Mouse (Mus musculus) liver, embryonic 14.5 days (tissue): ENCODE results near the gene Sp9. TPM values are rescaled to one million over a fixed set of nuclear protein-coding genes. Genes with fewer than 3 reads are reported as not detected.

Experiments used
- ATAC-seq: fragments of 200-750 bp; cut with Nextera tagmentation; 2 replicates; pipeline ENCODE4 v1.8.0; 2017; ENCODE audit warnings: moderate number of reproducible peaks, mild to moderate bottlenecking, moderate library complexity; ENCODE audit not compliant: insufficient read depth
- DNase-seq, 3 experiments: peaks; one replicate each; pipeline ENCODE4 v3.0.0-alpha.2; 2012 to 2013; ENCODE audit warnings: low read depth in 3 of 3, low spot score in 3 of 3
- H3K27ac ChIP-seq: fragments of 300-500 bp; sonication (generic); 2 replicates; pipeline ENCODE4 v1.5.1; 2014; ENCODE audit warnings: moderate library complexity, mild to moderate bottlenecking, control low read depth, inconsistent platforms
- H3K27me3 ChIP-seq: fragments of 300-500 bp; sonication (generic); 2 replicates; pipeline ENCODE4 v1.6.1; 2014; ENCODE audit warnings: mild to moderate bottlenecking, low read length, moderate library complexity; ENCODE audit not compliant: control insufficient read depth, insufficient read depth
- H3K36me3 ChIP-seq: fragments of 300-500 bp; sonication (generic); replicated peaks from 2 replicates; pipeline ENCODE4 v1.6.1; 2014; ENCODE audit warnings: low read depth; ENCODE audit not compliant: control insufficient read depth, insufficient read depth
- H3K4me1 ChIP-seq, 2 experiments: fragments of 200-500 bp in 1 of 2; fragments of 300-500 bp in 1 of 2; sonication (generic) in 1 of 2; replicated peaks; 2 replicates each; pipeline ENCODE4 v1.6.1; 2012 to 2014; ENCODE audit warnings: antibody characterized with exemption in 1 of 2, inconsistent platforms in 1 of 2, low read length in 1 of 2; ENCODE audit not compliant: control insufficient read depth in 2 of 2, insufficient read depth in 2 of 2
- H3K4me2 ChIP-seq: fragments of 300-500 bp; sonication (generic); 2 replicates; pipeline ENCODE4 v1.6.1; 2014; ENCODE audit warnings: low read depth, mild to moderate bottlenecking, control low read depth, moderate library complexity
- H3K4me3 ChIP-seq, 2 experiments: fragments of 200-500 bp in 1 of 2; fragments of 300-500 bp in 1 of 2; sonication (generic) in 1 of 2; 2 replicates each; pipeline ENCODE4 v1.5.1; 2012 to 2014; ENCODE audit warnings: low read depth in 2 of 2, low read length in 2 of 2, mild to moderate bottlenecking in 2 of 2, control low read depth in 1 of 2, inconsistent platforms in 1 of 2, moderate library complexity in 1 of 2; ENCODE audit not compliant: insufficient read depth in 1 of 2
- H3K9ac ChIP-seq: fragments of 300-500 bp; sonication (generic); replicated peaks from 2 replicates; pipeline ENCODE4 v1.6.1; 2014; ENCODE audit warnings: mild to moderate bottlenecking, control low read depth, moderate library complexity
- H3K9me3 ChIP-seq: fragments of 300-500 bp; sonication (generic); 2 replicates; pipeline ENCODE4 v1.6.1; 2016; ENCODE audit warnings: low read length, mixed read lengths; ENCODE audit not compliant: control insufficient read depth
- CTCF ChIP-seq: IDR thresholded peaks from 2 replicates; pipeline ENCODE4 v1.5.1; 2016; ENCODE audit warnings: antibody characterized with exemption, low read depth, control low read depth
- EP300 ChIP-seq: IDR thresholded peaks from 2 replicates; pipeline ENCODE4 v1.6.1; 2016; ENCODE audit warnings: antibody characterized with exemption, low read depth
- WGBS: fragments of 180-500 bp; shearing (Covaris S2); extraction: QIAGEN DNeasy Blood & Tissue Kit; methylation state at CpG from one replicate; pipeline ENCODE4 v1.1.7; 2014; ENCODE audit not compliant: insufficient replicate concordance; 5-methylcytosine and 5-hydroxymethylcytosine counted together
- polyA plus RNA-seq, 2 experiments: library from polyadenylated mRNA; depleted of rRNA in 1 of 2; stranded (reverse) in 1 of 2; unstranded in 1 of 2; fragments of >200 nt; fragmentation: Nextera tagmentation in 1 of 2; extraction: Ambion mirVana in 1 of 2; gene quantifications; 2 replicates each; pipeline versions ENCODE4 v1.2.1 to v1.2.3; 2012 to 2014

Gene Sp9
- polyA plus RNA-seq, 2 experiments = 0.15 TPM; not detected in 1

GRCm38 (mm10) chr2:73267818-73268217 is 3.9 kb upstream of the Sp9 start:
- WGBS = 5% methylated on average over 4 of the region's 4 CpGs
- H3K9me3 ChIP-seq = no peaks in the 10 kb centered on the region

GRCm38 (mm10) chr2:73268281-73268680 is 3.4 kb upstream of the Sp9 start:
- peaks cover 97% of the 10 kb centered on the region for H3K27me3 ChIP-seq
- no peaks in the 10 kb centered on the region for H3K9me3 ChIP-seq
- H3K4me2 ChIP-seq = no peak overlapping the region
- no peaks in the 10 kb centered on the region for H3K36me3 ChIP-seq
- no peak overlapping the region for H3K27ac ChIP-seq
- H3K4me1 ChIP-seq = peaks cover 0 to 5% of the 10 kb centered on the region in 2 experiments; a peak in 3 of 4 replicates
- no peak overlapping the region for H3K9ac ChIP-seq
- WGBS = 2% methylated on average over 12 of the region's 12 CpGs
- no peak for DNase-seq
- H3K4me3 ChIP-seq = no peak overlapping the region
- TF ChIP-seq CTCF (no peak), EP300 (no peak)
- no peak for ATAC-seq

More at GRCm38 (mm10) chr2:73267818-73268217, 3.9 kb upstream of the Sp9 start:
- Histone ChIP-seq H3K36me3 (no peaks in the 10 kb centered on the region), H3K4me2 (no peak overlapping the region), H3K9ac (no peak overlapping the region), H3K4me3 (no peak overlapping the region), H3K4me1 (peaks cover 0 to 5% of the 10 kb centered on the region in 2 experiments; a peak in 3 of 4 replicates), H3K27me3 (peaks cover 97% of the 10 kb centered on the region), H3K27ac (no peak overlapping the region)
- no peak for TF ChIP-seq CTCF
- TF ChIP-seq EP300 = no peak
- ATAC-seq (no peak), DNase-seq (no peak)

GRCm38 (mm10) chr2:73268836-73269395 is 2.8 kb upstream of the Sp9 start:
- TF ChIP-seq CTCF (no peak), EP300 (no peak)
- peaks cover 0 to 5% of the 10 kb centered on the region in 2 experiments; a peak in 3 of 4 replicates for H3K4me1 ChIP-seq
- 7% methylated on average over 8 of the region's 8 CpGs for WGBS
- H3K4me3 ChIP-seq = no peak overlapping the region
- no peak overlapping the region for H3K9ac ChIP-seq
- peaks cover 97% of the 10 kb centered on the region for H3K27me3 ChIP-seq
- no peaks in the 10 kb centered on the region for H3K9me3 ChIP-seq
- H3K4me2 ChIP-seq = no peak overlapping the region
- no peaks in the 10 kb centered on the region for H3K36me3 ChIP-seq
- DNase-seq (no peak), ATAC-seq (no peak)
- H3K27ac ChIP-seq = no peak overlapping the region

GRCm38 (mm10) chr2:73269666-73270065 is 2.1 kb upstream of the Sp9 start:
- H3K27me3 ChIP-seq = peaks cover 97% of the 10 kb centered on the region
- DNase-seq (no peak), ATAC-seq (no peak)
- TF ChIP-seq CTCF (no peak), EP300 (no peak)
- WGBS = 1% methylated on average over 17 of the region's 17 CpGs
- no peaks in the 10 kb centered on the region for H3K9me3 ChIP-seq
- H3K9ac ChIP-seq = no peak overlapping the region
- H3K36me3 ChIP-seq = no peaks in the 10 kb centered on the region
- H3K4me3 ChIP-seq = no peak overlapping the region
- no peak overlapping the region for H3K27ac ChIP-seq
- peaks cover 0 to 5% of the 10 kb centered on the region in 2 experiments; a peak in 3 of 4 replicates for H3K4me1 ChIP-seq
- no peak overlapping the region for H3K4me2 ChIP-seq

GRCm38 (mm10) chr2:73270071-73270592 is 1.6 kb upstream of the Sp9 start:
- no peak overlapping the region for H3K9ac ChIP-seq
- H3K27me3 ChIP-seq = peaks cover 96% of the 10 kb centered on the region
- H3K4me1 ChIP-seq = peaks cover 0 to 5% of the 10 kb centered on the region in 2 experiments; a peak in 3 of 4 replicates
- no peak for DNase-seq
- ATAC-seq = no peak
- WGBS = 2% methylated on average over 14 of the region's 14 CpGs
- H3K27ac ChIP-seq = no peak overlapping the region
- H3K4me3 ChIP-seq = no peak overlapping the region
- H3K9me3 ChIP-seq = no peaks in the 10 kb centered on the region
- TF ChIP-seq CTCF (no peak), EP300 (no peak)
- H3K36me3 ChIP-seq = no peaks in the 10 kb centered on the region
- no peak overlapping the region for H3K4me2 ChIP-seq
